Mouse (Mus musculus) megakaryocyte, embryonic 14.5 days (primary cell): ENCODE measurements around the gene Tmbim4. TPM values are rescaled to one million over a fixed set of nuclear protein-coding genes. Genes with fewer than 3 reads are reported as not detected.

Source experiments
- H3K27me3 ChIP-seq: replicated peaks from 2 replicates; pipeline ENCODE3; 2012; ENCODE audit warnings: inconsistent platforms
- H3K36me3 ChIP-seq: replicated peaks from 2 replicates; pipeline ENCODE3; 2012; ENCODE audit warnings: low read length, inconsistent platforms, mixed read lengths
- H3K4me1 ChIP-seq: 2 replicates; pipeline ENCODE4 v1.6.1; 2012; ENCODE audit warnings: inconsistent platforms
- H3K4me3 ChIP-seq: replicated peaks from 2 replicates; pipeline ENCODE3; 2012; ENCODE audit warnings: moderate library complexity, mild to moderate bottlenecking, inconsistent platforms
- H3K9me3 ChIP-seq: 2 replicates; pipeline ENCODE4 v1.6.1; 2012; ENCODE audit warnings: inconsistent platforms
- FLI1 ChIP-seq: IDR thresholded peaks from 2 replicates; pipeline ENCODE4 v1.6.1; 2012; ENCODE audit warnings: low read length, inconsistent platforms, mixed read lengths
- GATA1 ChIP-seq: IDR thresholded peaks from 3 replicates; pipeline ENCODE4 v1.6.1; 2012; ENCODE audit warnings: mixed read lengths, low read length, inconsistent platforms, borderline replicate concordance
- polyA plus RNA-seq: library from polyadenylated mRNA; stranded (reverse); fragments of >175 nt; gene quantifications from 2 replicates; pipeline ENCODE4 v1.2.3, GENCODE M21; 2012; ENCODE audit warnings: low replicate concordance; ENCODE audit not compliant: insufficient read depth

Gene Tmbim4
- polyA plus RNA-seq, 1 experiment = 300 TPM

DNA sequence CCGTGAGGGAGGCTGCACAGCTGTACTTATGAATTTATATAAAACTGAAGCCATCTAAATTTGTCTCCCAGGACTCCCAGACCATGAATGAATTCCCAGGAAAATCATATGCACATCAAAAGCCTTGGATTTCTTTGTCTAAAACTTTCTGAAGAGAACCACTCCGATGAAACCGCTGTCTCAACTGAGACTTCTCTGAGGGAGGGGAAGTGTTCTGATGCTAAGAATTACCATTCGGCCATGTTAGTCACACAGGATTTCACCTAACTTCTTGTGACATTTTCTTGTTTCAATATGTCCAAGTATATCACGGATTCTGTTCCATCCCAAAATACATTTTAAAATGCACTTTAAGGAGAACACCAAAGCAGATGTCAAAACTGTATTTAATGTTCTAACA is 31.5 kb upstream of the Tmbim4 start:
- TF ChIP-seq GATA1 = no peak
- TF ChIP-seq FLI1 = no peak
- H3K4me3 ChIP-seq = no peak overlapping the region
- H3K27me3 ChIP-seq = no peaks in the 10 kb centered on the region
- H3K4me1 ChIP-seq = peaks cover 27% of the 10 kb centered on the region
- H3K9me3 ChIP-seq = peaks cover 11% of the 10 kb centered on the region
- peaks cover 75% of the 10 kb centered on the region for H3K36me3 ChIP-seq

DNA sequence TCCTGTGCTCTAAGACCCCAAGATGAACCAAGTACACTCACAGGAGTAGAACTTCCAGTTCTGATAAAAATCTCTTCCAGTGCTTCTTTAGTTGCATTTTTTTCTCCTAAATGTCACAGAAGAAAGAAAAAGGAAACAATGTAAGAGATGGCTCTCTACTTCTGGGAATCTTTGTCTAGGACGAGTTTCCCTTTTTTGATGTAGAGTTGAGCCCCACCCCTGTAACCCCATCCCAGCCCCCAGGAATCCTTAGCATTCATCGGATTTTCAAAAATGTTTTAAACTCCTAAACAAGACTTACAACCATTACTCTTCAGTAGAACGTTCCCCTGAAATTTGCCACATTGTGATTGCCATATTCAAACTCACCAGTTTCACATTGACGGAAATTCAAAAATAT is 31.1 kb upstream of the Tmbim4 start:
- Histone ChIP-seq H3K4me1 (peaks cover 27% of the 10 kb centered on the region), H3K27me3 (no peaks in the 10 kb centered on the region), H3K4me3 (no peak overlapping the region), H3K9me3 (peaks cover 11% of the 10 kb centered on the region), H3K36me3 (peaks cover 75% of the 10 kb centered on the region)
- no peak for TF ChIP-seq GATA1
- no peak for TF ChIP-seq FLI1

DNA sequence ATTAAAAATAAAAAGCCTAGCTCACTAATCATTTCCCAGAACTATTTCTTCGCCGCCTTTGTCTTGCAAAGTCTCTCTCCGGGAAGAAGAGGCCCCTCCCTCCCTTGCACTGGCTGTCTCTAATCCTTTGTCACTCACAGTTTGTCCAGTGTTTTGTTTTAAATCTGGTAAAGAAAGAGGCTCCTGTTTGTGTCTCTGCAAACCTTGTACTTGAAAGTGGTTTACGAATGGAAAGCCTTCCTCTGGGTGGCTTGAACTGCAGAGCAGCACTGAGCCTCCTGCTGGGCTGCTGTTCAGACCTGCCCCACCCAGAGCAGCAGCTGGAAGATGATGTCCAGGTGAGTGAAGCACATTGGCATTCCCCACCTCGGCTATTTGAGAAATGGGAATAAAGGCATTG is 30.1 kb upstream of the Tmbim4 start:
- no peak overlapping the region for H3K4me3 ChIP-seq
- H3K4me1 ChIP-seq = peaks cover 27% of the 10 kb centered on the region
- no peaks in the 10 kb centered on the region for H3K27me3 ChIP-seq
- TF ChIP-seq GATA1 (no peak), FLI1 (no peak)
- H3K36me3 ChIP-seq = peaks cover 77% of the 10 kb centered on the region
- peaks cover 11% of the 10 kb centered on the region for H3K9me3 ChIP-seq

DNA sequence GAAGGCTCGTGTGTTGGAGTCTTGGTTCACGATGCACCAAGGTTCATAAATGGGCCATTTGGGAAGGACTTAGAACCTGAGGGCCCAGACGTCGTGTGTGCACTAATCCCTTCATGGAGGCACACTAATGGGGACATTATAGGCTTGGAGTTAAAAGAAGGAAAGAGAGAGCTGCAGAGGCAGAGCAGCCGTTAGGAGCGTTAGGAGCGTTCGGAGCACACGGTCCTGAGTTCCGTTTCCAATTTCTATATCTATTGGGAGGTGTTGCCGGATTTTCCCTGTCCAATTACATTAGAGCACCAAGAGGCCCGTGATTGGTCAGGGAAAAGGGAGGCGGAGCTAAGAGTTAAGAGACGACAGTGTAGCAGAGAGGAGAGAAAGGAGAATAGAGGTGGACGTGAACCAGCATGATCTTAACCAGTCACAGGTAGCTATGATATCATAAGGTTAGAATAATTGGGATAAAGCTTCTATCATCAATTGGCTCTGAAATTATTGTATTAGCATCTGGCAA is 27.1 kb upstream of the Tmbim4 start:
- H3K4me1 ChIP-seq = peaks cover 6% of the 10 kb centered on the region
- H3K4me3 ChIP-seq = no peak overlapping the region
- peaks cover 11% of the 10 kb centered on the region for H3K9me3 ChIP-seq
- TF ChIP-seq FLI1 (no peak), GATA1 (no peak)
- peaks cover 86% of the 10 kb centered on the region for H3K36me3 ChIP-seq
- H3K27me3 ChIP-seq = no peaks in the 10 kb centered on the region

DNA sequence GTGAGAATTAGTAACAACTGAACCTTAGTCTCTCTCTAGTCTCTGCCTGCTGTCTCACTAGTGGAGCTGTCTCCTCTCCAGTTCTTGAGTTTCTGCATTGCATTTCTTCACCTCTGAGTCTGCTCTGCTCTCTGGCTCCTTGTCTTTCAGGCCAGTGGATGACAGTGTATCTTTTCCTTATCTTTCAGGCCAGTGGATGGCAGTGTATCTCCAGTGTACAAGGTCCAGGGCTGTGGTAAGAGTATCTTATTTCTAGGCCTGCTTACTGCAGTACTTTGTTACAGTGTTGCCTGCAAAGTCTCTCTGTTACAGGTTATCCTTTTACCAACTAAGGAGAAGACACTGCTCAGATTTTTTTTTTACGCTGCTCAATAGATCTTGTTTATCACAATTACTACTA is 18.5 kb upstream of the Tmbim4 start:
- H3K4me3 ChIP-seq = no peak overlapping the region
- peaks cover 5% of the 10 kb centered on the region for H3K9me3 ChIP-seq
- no peaks in the 10 kb centered on the region for H3K27me3 ChIP-seq
- TF ChIP-seq GATA1 (no peak), FLI1 (no peak)
- peaks cover 37% of the 10 kb centered on the region for H3K4me1 ChIP-seq
- peaks cover 23% of the 10 kb centered on the region for H3K36me3 ChIP-seq

GRCm38 (mm10) chr10:120183342-120183741 is 18.0 kb upstream of the Tmbim4 start:
- no peak for TF ChIP-seq FLI1
- no peak for TF ChIP-seq GATA1
- Histone ChIP-seq H3K9me3 (peaks cover 5% of the 10 kb centered on the region), H3K4me3 (no peak overlapping the region), H3K4me1 (peaks cover 42% of the 10 kb centered on the region), H3K36me3 (peaks cover 18% of the 10 kb centered on the region), H3K27me3 (no peaks in the 10 kb centered on the region)

DNA sequence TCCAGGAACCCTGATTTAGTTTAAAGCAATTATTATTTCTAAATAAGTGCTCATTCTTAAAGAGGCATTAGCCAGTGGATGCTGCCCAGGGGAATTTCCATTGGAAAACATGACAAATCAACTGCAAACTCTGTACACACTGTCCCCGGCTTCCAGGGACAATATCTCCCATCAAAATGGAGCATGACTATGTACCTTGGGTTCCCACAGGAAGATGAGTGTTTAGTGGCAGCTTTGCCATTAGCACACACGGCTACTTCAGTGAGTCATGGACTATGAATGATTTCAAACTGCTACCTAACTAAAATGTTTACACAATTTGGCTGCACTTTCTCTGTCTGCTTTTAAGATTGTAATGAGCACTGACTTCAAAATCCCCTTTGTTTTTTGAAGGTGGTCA is 12.9 kb upstream of the Tmbim4 start:
- peaks cover 76% of the 10 kb centered on the region for H3K4me1 ChIP-seq
- TF ChIP-seq FLI1 (no peak), GATA1 (no peak)
- peaks cover 19% of the 10 kb centered on the region for H3K36me3 ChIP-seq
- H3K9me3 ChIP-seq = no peaks in the 10 kb centered on the region
- peak overlapping the region; percentile 16 for H3K4me3 ChIP-seq
- no peaks in the 10 kb centered on the region for H3K27me3 ChIP-seq

DNA sequence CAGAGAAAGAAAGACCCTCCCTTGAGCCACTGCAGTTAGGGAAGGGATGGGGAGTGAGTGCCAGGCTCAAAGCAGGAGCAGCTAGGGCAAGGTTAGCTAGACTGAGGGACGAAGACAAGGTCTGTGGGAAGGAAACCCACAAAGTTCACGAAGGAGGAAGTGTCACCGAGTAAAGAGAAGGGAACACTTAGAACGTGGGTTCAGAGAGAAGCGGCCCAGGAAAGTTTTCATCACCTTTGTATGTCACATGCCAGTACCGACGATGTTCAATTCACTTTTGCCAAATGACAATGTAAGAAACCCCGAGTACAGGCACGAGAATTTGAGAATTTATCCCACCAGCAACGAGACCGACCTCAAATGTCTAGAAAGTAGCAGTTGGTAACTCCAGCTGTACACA is 12.1 kb upstream of the Tmbim4 start:
- Histone ChIP-seq H3K4me3 (peak overlapping the region; percentile 87), H3K36me3 (peaks cover 22% of the 10 kb centered on the region), H3K27me3 (no peaks in the 10 kb centered on the region), H3K4me1 (peaks cover 74% of the 10 kb centered on the region), H3K9me3 (no peaks in the 10 kb centered on the region)
- no peak for TF ChIP-seq FLI1

DNA sequence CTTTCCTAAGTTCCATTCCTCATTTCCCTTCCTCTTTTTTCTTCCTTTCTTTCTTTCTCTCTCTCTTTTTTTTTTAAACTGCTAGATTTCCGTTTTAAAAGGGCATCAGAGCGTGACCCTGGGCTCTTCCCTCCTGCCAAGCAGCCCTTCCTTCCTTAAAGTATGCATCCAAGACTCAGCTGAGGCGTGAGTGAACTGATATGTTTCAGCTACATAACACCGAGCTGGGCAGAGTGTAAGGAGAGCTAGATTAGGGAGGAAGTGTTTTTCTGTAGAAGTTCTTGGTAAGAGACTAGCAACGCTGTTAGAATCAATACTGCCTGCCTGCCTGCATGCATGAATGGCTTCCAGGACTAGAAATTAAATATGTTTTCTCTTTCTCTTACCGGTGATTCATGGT is 11.6 kb upstream of the Tmbim4 start:
- TF ChIP-seq GATA1 (no peak), FLI1 (no peak)
- Histone ChIP-seq H3K4me3 (peak overlapping the region; percentile 87), H3K4me1 (peaks cover 71% of the 10 kb centered on the region)

GRCm38 (mm10) chr10:120191165-120191564 is 10.2 kb upstream of the Tmbim4 start:
- H3K36me3 ChIP-seq = peaks cover 22% of the 10 kb centered on the region
- TF ChIP-seq FLI1 (no peak), GATA1 (no peak)

More for the DNA sequence above, 11.6 kb upstream of the Tmbim4 start:
- H3K27me3 ChIP-seq = no peaks in the 10 kb centered on the region
- no peaks in the 10 kb centered on the region for H3K9me3 ChIP-seq
- H3K36me3 ChIP-seq = peaks cover 22% of the 10 kb centered on the region

GRCm38 (mm10) chr10:120192278-120192677 is 9.1 kb upstream of the Tmbim4 start:
- no peak overlapping the region for H3K4me3 ChIP-seq
- TF ChIP-seq GATA1 (no peak), FLI1 (no peak)
- H3K36me3 ChIP-seq = peaks cover 22% of the 10 kb centered on the region
- H3K27me3 ChIP-seq = no peaks in the 10 kb centered on the region
- no peaks in the 10 kb centered on the region for H3K9me3 ChIP-seq
- H3K4me1 ChIP-seq = peaks cover 63% of the 10 kb centered on the region

More at GRCm38 (mm10) chr10:120191165-120191564, 10.2 kb upstream of the Tmbim4 start:
- no peaks in the 10 kb centered on the region for H3K27me3 ChIP-seq
- H3K4me1 ChIP-seq = peaks cover 66% of the 10 kb centered on the region
- H3K9me3 ChIP-seq = no peaks in the 10 kb centered on the region
- no peak overlapping the region for H3K4me3 ChIP-seq
